Mouse (Mus musculus) adrenal gland, adult 8-10 months (tissue): ENCODE results near the gene Parp3. TPM values are rescaled to one million over a fixed set of nuclear protein-coding genes. Genes with fewer than 3 reads are reported as not detected.

Experiments used
- DNase-seq: peaks from one replicate; pipeline ENCODE4 v3.0.0; 2022
- total RNA-seq, 4 experiments: library from RNA; stranded (reverse); gene quantifications; 2 replicates each; pipeline ENCODE4 v1.2.4; 2022

Gene Parp3
- total RNA-seq, 4 experiments from 2014 or later, result 40.6 to 86.0 (median 52.7) TPM

GRCm38 (mm10) chr9:106474456-106474855 is 2.3 kb downstream of the Parp3 start:
- DNase-seq, result peak; percentile 45

DNA sequence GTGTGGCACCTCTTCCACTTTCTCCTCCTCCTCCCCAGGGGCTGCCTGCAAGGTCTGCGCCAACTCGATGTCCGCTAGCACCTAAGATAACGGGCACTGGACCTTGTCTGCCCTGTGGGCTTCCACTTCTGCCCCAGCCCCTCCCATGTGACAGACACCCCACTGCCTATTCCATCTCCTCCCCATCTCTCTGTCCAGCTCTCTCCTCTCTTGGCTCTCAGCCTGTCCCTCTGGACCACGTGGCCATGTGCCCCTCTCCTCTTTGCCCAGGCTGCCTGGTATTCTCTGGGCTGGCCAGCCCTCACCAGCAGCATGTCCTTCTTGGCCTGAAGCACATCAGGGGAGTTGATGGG is 3.0 kb downstream of the Parp3 start:
- peak; percentile 7 for DNase-seq

GRCm38 (mm10) chr9:106473081-106473752 is 3.5 kb downstream of the Parp3 start:
- peak; percentile 14 for DNase-seq

DNA sequence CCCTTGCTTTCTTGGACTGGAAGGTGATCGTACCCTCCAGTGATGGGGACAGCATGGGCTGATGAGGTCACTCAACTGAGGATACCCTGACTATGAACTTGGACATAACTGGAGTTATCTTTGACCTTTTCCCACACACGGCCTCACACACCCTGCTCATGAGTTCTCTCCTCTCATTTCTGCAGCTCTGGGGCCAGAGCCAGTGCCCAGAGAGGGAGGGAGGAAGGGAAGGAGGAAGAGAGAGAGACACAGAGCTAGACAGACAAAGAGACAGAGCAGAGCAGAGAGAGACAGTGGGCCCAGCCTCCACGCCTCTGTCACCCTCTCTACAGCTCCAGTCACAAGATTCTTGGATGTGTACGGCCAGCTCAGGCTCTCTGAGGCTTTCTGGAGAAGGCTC is 4.4 kb downstream of the Parp3 start:
- DNase-seq, result no peak

DNA sequence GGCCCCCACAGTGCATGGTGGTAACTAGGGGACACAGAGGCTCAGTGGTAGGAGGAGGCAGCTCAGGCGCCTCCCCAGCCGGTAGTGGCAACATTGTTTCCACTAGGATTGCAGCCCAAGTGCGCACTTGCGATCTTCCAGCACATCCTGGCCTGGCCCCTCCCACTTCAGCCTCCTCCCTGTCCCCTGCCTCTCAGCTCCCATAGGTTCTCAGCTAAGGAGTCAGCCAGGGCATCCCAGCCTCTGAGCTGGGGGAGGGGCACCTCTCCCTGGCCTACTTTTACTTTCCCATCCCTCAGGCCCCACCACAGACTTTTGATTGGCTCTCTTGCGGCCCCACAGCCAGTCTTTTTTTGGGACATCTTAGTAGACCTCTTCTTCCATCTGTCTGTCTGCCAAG is 4.9 kb downstream of the Parp3 start:
- peak; percentile 58 for DNase-seq

- peak; percentile 1 for DNase-seq
Measured at GRCm38 (mm10) chr9:106470991-106471750, 5.6 kb downstream of the Parp3 start.

- no peak for DNase-seq
Measured at GRCm38 (mm10) chr9:106469776-106470175, 7.0 kb downstream of the Parp3 start.

- DNase-seq, result no peak
Measured at GRCm38 (mm10) chr9:106469317-106469716, 7.4 kb downstream of the Parp3 start.

DNA sequence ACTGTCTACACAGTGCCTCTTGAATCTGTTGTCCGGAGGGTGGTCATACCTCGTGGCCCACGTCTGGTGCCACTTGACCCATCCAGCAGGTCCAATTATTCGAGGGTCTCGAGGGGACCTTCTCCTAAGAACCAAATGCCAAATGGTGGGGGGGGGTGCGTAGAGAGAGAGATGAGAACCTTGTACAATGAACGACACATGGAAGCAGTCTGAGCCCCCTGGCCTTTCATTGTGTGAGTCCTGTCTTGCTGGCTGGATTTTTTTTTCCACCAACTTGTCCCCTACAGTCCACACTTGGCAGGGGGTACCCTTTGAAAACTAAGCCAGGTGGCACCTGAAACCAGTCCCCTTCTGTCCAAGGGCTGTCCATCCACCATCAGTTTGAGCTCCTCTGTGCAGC is 9.0 kb downstream of the Parp3 start:
- no peak for DNase-seq

DNA sequence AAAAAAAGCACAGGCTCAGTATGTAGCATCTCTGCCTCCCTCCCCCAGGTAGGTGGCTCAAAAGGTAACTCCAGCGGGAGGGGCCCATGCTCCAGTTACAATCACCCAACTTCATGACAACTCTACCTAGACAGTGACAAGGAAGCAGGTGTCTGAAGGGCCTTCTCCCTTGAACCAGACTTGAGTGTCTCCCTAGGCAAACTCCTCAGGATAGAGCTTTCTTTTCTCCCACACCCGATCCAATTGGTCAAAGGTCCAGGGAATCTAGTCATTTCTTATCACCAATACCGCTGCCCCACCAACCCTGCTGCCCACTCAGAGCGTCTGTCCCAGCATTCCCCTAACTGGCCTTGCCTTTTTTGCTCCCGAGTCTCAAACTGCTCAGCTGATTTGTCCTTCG is 10.0 kb downstream of the Parp3 start:
- no peak for DNase-seq

DNA sequence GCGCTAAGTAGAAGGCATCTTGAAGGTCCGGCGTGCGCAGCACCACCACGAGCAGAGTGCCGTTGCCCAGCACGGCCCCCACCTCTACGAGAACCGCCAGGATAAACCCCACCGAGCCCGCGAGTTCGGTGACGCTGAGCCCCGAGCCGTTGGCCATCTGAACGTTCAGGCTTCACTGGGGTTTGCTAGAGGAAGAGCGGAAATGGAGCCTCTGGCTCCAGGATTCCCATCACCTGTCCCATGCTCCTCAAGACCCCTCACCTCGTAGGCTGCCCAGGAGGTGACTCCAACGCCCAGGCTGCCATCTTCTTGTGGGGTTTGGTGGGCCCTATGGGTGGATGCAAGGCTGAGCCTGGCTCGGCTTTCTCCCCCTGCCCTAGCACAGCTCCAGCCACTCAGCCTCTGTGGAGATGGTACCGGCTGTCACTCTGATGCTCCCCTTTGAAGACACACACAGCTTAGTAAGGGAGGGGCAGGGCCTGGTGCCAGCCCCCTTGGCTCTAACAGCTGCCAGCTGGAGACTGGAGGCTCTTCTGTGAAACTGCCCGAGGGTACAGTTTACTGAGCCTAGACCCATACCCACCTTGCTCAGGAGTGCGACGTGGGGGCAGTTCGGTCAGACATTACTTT is 11.1 kb downstream of the Parp3 start, which contains the start of gene Gpr62:
TSS of gene Gpr62 (minus strand) at position 368 of the 630 bp plus-strand sequence.
- no peak for DNase-seq

DNA sequence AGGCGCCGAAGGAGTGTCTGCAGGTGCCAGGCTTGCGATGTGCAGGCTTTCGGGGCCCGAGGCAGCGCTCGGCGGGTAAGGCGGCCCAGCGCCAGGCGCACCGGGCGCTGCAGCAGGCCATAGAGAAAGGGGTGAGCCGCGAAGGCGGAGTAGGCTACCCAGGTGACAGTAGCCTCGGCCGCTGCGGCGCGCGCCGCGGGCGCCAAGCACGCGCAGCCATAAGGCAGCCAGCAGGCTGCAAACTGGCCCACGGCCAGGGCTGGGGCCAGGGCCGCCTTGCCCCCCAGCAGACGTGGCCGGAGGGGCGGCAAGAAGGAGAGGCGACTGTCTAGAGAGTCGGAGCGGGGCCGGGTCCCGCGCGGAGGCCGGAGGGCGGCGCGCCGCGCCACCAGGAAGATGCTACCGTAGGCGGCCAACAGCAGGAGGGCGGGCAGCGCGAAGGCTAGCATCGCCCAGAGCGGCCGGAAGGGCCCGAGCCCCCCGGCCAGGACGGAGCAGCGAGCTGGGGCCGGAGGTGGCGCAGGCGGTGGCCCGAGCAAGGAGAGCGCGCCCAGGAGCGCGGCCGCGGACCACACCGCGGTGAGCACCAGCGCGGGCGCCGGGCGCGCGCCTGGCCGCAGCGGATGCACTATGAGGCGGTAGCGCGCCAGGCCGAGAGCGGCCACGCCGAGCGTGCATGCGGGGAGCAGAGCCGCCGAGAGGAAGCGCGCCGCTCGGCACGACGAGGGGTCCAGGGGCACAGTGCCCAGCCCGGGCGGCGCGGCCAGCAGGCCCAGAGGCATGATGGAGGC is 11.8 kb downstream of the Parp3 start:
- DNase-seq, result no peak

- DNase-seq, result no peak
Measured at GRCm38 (mm10) chr9:106463122-106464063, 13.4 kb downstream of the Parp3 start.

DNA sequence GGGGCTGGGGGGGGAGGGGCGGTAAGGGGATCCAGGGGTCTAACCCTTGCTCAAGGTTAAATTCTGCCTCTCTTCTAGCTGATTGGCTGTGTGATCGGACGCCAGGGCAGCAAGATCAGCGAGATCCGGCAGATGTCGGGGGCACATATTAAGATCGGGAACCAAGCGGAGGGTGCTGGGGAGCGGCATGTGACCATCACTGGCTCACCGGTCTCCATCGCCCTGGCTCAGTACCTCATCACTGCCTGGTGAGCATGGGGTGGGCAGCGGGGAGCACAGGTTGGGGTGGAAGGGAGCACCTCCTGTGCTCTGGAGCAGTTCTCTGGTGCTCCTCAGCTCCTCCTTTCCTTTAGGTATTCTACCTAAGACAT is 14.3 kb downstream of the Parp3 start:
- no peak for DNase-seq

DNA sequence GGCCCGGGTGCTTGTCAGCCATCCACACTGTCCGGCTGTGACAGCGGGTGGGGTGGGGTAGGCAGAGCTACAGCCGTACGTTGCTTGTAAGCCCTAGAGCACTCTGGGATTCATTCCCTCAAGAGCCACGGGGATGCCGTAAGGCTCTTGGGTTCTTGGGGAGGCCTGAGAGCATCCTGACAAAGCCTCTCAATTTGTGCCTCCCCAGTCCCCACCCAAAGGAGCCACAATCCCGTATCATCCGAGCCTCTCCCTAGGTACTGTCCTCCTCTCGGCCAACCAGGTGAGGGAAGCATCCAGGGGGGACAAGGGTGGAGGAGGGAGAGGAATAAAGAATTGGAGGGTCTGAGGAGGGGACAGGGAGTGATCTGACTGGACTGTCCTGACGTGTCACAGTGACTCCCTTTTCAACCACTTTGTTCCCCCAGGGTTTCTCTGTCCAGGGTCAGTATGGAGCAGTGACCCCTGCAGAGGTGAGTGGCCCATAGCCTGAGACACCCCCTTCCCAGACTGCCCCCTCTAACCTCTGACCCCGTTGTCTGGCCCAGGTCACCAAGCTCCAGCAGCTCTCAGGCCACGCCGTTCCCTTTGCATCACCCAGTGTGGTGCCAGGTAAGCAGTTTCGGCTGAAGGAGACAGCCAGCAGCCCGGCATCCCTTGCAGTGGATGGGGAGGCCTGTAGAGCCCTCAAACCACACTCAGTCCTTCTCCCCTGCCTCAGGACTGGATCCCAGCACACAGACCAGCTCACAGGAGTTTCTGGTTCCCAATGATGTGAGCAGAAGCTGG is 14.9 kb downstream of the Parp3 start:
- DNase-seq, result no peak

- no peak for DNase-seq
Measured at GRCm38 (mm10) chr9:106461026-106461415, 15.7 kb downstream of the Parp3 start.

GRCm38 (mm10) chr9:106460401-106461025 is 16.2 kb downstream of the Parp3 start:
- no peak for DNase-seq

DNA sequence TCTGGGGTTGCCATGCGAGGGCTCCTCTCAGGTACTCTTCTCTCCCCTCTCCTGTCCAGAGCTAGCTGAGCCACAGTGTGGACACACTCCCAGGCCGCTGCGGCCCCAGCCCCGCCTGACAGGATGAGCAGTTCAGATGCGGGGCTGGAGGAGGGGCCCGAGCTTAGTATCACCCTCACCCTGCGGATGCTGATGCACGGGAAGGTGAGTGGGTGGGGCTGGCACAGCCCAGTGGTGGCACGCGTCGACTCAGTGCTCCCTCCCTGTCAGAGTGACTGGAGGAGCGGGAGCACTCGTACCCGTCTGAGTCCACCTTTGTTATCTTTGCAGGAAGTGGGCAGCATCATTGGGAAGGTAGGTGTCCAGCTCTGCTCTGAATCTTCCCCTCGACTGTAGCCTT is 16.8 kb downstream of the Parp3 start:
- no peak for DNase-seq

DNA sequence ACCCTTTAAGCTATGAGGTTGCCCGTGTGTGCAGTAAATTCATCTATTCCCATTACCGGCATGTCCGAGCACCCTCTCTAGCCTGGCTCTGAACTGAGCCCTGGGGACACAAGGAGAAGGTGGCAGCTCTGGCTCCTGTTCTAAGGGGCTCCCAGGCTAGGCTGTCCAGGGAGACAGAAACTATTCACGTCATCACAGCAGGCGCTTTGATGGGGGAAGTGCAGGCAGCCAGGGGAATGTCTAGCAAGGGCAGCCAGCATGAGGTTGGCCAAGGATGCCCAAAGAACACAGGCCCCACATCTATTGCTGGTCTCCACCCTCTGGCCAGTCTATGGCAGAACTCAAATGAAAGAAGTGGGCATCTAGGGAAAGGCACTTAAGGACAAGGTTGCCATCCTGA is 18.8 kb downstream of the Parp3 start:
- no peak for DNase-seq

- no peak for DNase-seq
Measured at GRCm38 (mm10) chr9:106457163-106457559, 19.6 kb downstream of the Parp3 start.
